Mouse (Mus musculus): ENCODE measurements around the gene Plekha7. TPM values are rescaled to one million over a fixed set of nuclear protein-coding genes. Genes with fewer than 3 reads are reported as not detected.

Plekha7 gene
- total RNA-seq, 2 experiments from 2014 or later: 19.1 to 20.2 TPM

DNA sequence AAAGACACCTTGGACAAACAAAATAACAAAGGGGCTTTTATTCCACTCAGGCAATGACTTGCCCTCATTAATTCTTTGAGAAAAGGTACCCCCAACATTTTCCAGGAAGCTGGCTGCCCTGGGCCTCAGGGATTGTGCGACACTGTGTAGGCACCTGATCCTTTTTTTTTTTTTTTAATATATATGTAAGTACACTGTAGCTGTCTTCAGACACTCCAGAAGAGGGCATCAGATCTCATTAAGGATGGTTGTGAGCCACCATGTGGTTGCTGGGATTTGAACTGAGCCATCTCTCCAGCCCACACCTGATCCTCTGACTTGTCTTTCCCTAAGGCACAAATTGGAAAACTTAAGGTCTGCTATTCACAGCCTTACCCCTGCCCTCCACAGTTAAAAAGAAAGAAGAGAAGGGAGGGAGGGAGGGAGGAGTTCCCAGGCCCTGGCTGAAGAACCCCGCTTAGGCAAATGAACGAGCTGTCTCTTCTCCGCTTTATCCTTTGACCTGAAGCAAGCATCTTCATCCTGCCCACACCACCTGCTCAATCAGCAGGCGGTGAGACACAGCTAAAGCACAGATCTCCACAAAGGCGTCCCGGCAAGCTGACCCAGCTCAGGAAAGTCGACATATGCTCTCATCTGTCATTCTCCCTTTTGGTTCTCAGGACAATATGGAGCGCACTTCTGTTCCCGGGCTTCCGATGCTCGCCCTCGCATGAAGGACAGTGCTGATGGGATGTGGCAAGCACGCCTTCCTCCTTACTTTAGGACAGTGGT lies 85.0 kb downstream of the Plekha7 start:
- DNase-seq (ENCODE audit: low spot score in 2 of 2): no peak

DNA sequence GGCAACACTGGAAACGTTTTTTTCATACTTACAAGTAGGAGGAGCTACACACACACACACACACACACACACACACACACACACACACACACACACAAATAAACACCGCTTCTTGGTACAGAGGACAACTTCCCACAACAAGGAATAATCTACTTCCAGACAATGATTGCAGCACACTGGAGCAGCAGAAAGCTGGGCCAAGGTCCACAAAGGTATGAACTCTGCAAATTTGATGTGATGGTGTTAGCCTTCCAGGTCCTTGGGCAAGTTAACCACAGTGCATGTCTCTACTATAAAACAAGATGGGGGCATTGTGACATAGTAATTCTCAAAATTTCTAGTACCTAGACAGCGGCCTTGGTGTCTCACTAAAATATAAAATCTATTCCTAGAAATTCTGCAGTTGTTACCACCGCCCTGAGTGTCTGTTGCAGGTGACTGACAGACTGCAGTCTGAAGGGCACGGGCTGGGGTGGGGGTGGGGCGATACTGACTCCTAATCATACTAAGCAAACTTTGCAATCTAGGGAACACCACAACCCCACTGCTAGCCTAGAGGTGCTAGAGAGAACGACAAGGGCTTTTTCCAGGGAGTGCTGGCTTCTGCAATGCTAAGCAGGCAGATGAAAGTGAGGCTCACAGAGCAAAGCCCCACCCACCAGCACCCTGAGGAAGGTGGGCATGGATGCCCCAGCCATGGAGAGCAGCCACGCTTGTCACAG lies 85.7 kb downstream of the Plekha7 start:
- no peak for DNase-seq (ENCODE audit: low spot score in 2 of 2)

DNA sequence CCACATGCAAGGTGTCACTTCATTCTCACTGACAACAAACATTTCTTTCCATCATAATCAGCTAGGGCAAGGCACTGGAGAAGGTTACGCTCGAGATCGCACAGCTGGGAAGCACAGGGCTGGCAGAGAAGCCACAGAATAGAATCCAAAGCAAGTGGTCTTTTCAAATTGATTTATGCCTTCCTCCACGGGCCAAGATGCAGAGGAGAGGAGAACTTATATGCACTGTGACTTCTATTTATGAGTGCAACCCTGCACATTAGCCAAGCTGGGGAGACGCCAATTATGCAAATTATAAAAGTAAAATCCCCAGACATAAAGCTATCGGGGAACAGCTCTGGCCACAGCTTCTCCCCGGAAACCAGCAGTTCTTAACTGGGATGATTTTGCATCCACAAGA lies 86.3 kb downstream of the Plekha7 start:
- no peak for DNase-seq (ENCODE audit: low spot score in 2 of 2)

DNA sequence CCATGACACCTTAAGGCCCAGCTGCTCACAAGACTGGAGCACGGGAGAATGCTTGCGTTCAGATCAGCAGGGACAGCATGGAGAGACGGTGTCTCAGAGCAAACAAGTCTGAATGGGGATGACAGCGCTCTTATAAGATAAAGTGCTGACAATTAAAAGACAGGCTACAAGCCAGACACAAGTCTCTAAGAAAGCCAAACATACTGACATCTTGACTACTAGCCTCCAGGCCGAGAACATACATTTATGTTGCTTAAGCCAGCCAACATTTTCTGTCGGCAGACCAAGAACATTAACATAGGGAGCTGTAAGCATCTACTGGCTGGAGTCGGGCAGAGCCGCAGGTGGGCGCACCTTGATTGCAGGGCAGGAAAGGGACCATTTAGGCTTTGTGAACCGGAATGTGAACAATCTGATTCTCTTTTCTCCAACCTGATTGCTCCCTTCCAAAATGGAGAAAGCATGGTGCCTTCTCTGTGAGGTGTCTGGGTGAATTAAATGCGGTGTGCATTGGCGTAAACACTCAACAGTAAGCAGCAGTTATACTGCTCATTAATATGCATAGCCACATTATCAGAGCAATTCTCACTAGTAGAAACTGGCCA lies 88.0 kb downstream of the Plekha7 start:
- no peak for DNase-seq (ENCODE audit: low spot score in 2 of 2)

DNA sequence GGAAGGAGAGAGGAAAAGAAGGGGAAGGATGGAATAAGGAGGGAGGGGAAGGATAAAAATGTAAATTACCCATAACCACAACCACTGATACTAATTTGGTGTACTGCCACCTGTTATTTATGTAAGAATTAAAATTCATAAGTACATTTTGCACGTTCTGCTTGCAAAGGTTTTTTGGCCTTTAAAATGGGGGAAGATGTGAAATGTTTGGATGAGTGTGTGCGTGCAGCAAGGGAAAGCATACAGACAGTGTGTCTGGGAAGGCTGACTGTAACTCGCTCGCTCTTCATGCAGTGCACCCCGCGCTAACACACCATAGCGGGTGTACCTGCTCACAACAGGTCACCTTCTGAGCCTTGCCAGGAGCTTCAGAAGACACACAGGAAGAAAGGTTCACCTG lies 90.4 kb downstream of the Plekha7 start:
- DNase-seq (ENCODE audit: low spot score in 2 of 2): peak in 1 of 2 experiments; percentile 21

DNA sequence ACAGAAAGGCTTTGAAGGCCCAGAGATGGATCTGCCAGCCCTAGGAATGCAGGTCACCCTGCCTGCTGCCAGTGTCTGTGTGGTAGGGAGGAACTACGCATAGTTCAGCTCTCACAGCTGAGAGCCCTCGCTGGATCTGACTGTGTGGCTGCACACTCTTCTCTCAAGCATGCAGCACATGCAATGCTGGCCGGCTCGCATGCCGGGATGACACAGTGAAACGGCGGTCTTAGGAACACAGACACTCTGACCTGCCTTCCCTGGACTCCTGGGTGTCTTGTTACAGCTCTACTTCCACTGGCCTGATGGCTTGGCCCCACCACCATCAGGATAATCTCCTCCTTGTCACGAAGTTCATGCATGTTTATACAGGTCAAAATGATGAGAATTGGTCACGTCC lies 96.3 kb downstream of the Plekha7 start:
- no peak for DNase-seq (ENCODE audit: low spot score in 2 of 2)

DNA sequence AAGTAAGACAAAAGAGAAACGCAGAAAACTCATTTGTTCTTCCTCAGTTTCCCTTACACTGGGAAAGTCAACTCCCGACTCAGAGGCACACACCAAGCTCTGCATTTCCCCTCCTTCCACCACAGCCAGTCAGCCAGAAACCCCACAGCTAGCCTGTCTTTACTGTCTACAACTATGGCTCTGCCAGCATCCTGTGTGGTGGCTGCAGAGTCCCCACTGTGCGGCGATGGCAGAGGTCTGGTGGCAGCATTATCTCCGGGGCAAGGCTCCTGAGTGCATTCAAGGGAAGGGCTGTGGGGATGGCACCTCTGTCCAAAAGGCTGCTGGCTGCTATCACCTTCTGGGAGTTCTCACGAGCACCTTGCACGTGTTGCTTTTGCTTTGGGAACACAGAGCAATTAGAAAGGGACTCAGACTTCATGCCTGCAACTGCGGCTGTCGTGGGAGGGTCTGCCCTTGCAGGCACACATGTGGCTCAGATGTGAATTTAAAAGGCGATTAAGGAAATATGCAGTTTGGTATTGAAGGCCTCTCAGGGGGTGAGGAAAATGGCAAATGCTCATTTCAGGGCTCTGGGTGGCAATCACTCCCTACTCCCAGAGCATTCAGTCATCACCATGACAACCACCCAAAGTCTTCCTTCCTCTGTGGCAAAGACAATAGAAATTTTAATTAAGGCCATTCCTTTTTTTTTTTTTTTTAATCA lies 98.1 kb downstream of the Plekha7 start:
- DNase-seq (ENCODE audit: low spot score in 2 of 2): peak in 1 of 2 experiments; percentile 37

DNA sequence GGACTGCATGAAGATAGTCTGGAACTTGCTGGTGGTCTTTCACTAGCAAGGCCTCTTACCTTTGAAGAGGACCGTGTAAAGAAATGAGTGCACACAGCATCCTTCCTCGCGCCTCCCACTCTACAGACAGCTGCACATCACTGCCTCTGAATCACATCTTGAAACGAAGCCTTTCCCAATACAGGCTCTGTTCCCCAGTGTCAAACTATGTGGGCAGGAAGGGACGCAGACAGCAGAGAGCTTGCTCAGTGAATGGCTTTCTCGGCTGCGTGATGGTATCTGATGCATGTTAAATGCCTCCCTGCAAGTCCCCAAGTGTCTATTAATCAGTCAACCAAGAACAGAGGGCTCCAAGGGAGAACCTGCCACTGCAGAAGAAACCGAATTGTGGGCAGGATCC lies 99.3 kb downstream of the Plekha7 start:
- no peak for DNase-seq (ENCODE audit: low spot score in 2 of 2)

DNA sequence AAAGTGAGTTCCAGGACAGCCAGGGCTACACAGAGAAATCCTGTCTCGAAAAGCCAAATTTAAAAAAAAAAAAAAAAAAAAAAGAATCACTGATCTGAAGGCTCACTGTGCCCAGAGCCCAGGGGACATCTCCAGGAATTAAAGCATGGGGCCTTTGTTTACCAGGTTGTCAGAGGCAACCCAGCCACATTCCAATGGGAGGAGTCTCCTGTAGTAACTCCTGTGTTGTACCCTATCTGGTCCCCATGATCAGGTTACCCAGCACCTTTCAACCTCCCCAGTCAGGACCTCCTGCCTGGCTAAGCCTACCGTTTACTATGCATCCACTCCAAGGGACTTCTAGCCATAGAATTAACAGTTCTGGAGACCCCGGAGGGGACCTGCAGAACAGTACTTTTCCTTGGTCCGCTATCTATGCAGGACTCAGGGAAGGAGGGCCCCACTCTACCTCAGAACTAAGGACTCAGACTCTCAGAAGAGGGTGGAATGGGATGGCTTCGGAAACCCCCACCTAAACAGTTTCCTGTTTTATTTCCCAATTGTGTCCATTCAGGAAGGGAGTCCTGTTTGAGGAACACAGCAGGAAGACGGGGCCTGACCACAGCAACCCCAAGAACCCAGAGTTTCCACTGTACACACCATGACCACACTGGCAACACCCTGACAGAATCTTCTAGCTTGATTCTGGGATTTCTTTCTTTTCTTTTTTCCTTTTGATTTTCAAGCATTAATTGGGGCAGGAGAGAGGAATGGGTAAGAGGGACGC lies 101.2 kb downstream of the Plekha7 start:
- DNase-seq (ENCODE audit: low spot score in 2 of 2): no peak

DNA sequence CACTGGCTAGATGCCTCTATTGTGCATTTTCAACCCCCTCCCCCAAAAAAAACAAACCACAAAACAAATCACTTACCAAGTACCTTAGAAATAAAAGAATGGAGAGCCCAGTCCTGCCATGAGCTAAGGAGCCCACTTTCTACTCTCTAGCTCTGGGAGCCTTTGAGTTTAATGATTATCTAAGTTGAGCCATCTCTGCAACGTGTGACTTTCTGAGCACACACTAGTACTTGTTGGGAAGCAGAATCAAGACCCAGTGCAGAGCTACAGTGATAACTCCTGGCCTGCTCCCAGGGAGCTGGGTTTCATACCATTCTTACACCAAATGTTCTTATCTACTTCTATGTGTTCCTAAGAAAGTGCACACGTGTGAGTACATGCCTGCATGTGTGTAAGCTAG lies 102.7 kb downstream of the Plekha7 start:
- no peak for DNase-seq (ENCODE audit: low spot score in 2 of 2)

DNA sequence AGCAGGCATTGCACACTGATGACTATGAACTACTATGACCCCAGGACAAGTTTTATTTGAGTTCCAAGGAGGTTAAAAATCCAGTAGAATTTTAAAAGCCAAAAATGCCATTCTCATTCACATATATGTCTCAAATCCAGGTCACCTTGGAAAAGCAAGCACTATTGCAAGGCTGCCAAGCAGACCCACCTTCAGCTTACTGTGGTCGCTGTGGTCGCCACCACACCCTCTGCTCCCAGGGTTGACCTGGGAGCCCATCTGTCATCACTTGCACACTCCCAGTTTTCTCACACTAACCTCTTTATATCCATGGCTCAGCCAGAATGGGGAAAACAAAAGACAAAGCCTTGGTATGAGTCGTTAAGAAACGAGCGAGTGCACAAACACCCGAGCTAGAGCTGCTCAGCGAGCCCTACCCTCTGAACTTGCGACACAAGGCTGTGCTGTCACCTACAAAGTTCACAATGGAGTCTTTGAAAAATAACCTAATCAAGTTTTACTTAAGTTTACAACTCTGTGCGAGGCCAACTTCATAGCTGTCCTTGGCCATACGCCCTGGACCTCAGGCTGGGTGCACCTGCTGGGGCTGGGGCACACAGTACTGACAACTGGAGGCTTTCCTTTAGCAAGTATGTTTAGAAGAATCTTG lies 106.0 kb downstream of the Plekha7 start:
- DNase-seq (ENCODE audit: low spot score in 2 of 2): no peak

DNA sequence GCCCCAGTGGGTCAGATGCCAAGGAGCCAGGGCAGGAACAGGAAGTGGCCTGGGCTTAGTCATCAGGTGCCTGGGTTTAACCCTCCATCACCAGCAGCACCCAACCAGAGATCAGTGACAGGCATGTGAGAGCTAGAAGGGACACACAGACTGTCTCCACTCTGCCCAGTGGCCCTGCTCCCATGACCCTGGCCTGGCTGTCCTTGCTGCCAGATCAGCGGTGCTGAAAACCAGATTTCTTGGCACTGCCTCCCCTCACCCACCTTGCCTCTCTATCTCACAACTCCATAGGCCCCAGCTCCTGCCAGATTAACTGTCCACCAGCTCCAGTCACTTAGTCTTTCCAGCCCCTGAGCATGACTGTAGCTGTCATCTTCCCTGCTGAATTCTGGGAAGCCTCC lies 107.2 kb downstream of the Plekha7 start:
- DNase-seq (ENCODE audit: low spot score in 2 of 2): no peak

DNA sequence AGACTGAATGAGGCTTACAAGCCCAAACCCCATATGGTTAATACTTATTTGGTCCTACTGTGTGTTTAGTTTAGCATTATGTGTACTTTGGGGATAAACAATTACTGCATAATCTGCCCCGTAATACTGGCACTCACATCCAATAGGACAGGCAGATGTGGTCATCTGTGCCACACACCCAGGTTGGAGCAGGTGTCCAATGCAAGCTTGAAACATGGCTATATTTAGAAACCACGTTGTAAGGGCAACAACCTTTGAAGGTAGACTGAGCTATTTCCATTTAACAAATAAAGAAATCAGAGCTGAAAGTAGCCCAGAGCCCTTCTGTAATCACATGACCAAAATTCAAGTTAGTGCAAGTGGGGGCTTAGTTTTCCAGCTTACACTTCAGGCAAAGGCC lies 107.6 kb downstream of the Plekha7 start:
- no peak for DNase-seq (ENCODE audit: low spot score in 2 of 2)

DNA sequence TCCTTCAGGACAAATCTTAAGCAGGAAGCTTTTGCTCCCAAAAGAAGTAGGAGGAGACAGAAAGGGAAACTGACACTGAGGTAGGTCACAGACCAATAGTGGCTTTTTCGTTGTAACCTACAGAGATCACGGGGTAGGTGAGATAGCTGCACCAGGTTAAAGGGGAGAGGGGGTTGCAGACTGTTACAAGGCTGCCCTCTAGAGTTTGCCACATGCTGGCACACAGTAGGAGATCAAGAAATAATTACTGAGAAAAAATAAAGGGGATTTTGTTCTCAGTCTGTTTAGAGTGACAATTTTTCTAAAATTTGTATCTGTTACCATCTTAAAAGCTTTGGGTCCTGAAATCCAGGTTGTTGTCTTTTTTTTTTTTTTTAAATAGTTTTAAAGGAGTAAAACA lies 109.3 kb downstream of the Plekha7 start:
- DNase-seq (ENCODE audit: low spot score in 2 of 2): no peak

DNA sequence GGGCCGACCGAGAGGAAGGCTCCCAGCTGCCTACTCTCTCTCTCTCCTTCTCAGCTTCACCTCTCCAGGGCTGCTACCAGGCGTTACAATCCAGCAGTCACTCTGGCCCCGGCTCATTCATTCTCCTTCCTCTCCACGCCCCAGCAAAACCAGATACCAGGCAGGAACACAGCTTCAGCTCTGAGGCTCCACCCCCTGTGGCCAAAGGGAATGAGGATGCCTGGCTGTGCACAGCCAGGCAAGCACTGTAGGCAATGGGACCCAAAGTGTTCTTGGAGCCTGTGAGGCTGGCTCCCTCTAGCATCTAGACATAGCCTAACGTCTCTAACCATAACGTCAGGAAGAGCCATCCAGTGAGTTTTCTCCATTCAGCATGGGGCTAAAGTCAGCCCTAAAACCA lies 109.8 kb downstream of the Plekha7 start:
- DNase-seq (ENCODE audit: low spot score in 2 of 2): no peak

DNA sequence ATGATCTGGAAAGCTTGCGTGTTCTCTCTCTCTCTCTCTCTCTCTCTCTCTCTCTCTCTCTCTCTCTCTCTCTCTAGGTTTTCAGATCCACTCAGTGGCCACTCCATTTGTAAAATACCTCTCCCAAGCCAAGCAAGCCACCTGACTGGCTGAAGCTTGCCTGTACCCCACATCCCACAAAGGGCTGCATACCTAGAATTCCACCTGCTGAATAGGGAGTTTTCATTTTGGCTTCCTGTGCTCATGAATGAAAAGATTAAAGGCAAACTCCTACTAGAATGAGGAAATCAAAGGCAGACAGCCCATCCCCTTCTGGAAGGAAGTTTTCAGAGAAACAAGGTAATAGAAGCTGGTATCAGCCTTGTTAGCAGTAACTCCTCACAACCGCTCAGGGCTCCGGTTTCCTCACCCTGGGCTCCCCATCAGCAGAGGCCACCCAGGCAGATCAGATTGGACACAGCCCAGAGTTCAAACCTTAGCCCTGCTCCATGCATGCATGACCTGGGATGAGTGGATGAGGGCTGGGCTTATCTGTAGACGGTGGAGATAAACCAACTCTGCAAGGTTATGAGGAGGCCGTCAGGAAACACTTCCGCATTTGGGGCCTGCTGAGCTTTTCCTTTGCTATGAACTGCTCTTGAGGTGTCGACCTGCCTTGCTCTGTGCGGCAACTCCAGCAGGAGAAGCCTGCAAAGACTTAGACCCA lies 111.0 kb downstream of the Plekha7 start:
- no peak for DNase-seq (ENCODE audit: low spot score in 2 of 2)

DNA sequence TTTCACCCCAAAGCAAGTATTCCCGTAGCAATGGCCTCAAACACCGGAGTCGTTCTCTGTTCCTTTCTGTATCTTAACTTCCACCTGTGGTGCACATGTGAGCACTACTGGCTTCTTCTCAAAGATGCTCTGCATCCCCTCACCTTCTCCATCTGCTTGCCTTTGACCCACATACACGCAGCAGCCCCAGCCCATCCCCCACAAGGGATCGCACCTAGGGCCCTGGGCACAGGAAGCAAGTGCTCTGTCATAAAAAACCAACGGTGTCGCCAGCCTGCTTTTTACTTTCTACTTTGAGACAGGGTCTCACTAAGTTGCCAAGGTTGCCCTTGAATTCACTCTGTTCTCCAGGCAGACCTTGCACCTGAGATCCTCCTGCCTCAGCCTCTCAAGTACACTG lies 113.2 kb downstream of the Plekha7 start:
- DNase-seq (ENCODE audit: low spot score in 2 of 2): no peak

DNA sequence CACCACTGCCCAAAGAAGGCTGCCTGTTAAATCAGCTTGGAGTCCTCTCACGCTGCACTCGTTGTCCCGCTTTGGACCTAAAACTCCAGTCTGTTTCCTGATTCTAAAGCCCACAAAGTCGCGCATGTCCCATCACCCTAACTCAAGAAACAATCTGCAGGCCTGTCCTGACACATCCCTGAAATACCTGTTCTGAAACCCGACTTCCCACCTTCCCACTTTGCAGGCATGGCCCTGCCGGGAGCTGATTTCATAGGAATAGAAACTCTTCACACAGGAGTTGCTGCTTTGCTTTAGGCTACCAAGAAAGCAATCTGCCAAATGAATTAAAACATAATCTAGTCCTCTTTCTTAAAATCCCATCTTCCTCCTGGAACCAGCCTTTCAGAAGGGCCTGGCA lies 115.2 kb downstream of the Plekha7 start:
- no peak for DNase-seq (ENCODE audit: low spot score in 2 of 2)

DNA sequence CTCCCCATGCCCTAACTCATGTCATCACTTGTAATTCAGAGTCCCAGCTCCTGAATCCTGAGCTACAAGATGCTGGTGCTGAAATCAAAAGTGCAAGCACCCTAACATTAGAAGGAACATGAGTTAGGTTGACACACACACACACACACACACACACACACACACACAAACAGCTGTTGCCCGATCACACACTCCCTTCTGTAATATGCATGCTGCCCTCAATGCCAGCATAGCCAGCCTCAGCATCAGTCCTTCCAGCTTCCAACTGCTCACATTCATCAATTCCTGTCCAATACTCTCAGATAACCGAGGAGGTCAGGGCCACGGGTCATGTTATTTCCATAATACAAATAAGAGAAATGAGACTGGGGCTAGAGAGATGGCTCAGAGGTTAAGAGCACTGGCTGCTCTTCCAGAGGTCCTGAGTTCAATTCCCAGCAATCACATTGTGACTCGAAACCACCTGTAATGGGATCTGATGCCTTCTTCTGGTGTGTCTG lies 116.0 kb downstream of the Plekha7 start:
- no peak for DNase-seq (ENCODE audit: low spot score in 2 of 2)

DNA sequence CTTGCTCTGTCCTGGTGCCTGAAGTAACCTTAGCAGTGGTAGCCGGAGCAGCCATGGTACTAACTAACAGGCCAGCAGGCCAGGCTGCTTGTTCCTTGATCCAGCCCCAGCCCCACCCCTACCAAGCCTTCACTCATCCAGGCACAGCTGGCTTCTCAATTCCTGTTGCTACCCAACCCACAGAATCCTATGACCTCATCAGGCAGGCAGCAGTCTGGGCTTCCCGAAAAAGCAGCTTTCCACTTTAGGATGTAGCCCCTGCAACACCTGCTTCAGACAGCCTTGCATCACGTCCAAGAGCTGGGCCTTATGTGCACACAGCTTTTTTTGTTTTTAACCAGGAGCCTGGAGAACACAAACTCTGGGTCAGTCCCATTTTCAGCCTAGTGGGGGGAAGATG lies 117.0 kb downstream of the Plekha7 start:
- peak; percentile 17 to 44 for DNase-seq (ENCODE audit: low spot score in 2 of 2)
